Mouse (Mus musculus) testis, adult 2 months (tissue): Measurements from ENCODE around the gene Slc35e2. TPM values are rescaled to one million over a fixed set of nuclear protein-coding genes. Genes with fewer than 3 reads are reported as not detected.
A peak's percentile ranks its signal among the peaks of the same experiment; 100 is the strongest.

Source experiments
- H3K27ac ChIP-seq: fragments of 200-500 bp; 2 replicates; pipeline ENCODE4 v1.5.1; 2012; ENCODE audit warnings: low read depth, low read length; ENCODE audit not compliant: control insufficient read depth, insufficient read depth
- H3K27me3 ChIP-seq: fragments of 200-500 bp; 2 replicates; pipeline ENCODE4 v1.6.1; 2012; ENCODE audit warnings: mild to moderate bottlenecking, low read length, moderate library complexity; ENCODE audit not compliant: control insufficient read depth, insufficient read depth
- H3K36me3 ChIP-seq: fragments of 200-500 bp; 2 replicates; pipeline ENCODE4 v1.6.1; 2012; ENCODE audit warnings: mild to moderate bottlenecking, low read length; ENCODE audit not compliant: control insufficient read depth, insufficient read depth
- H3K4me1 ChIP-seq: fragments of 200-500 bp; 2 replicates; pipeline ENCODE4 v1.6.1; 2012; ENCODE audit warnings: low read length; ENCODE audit not compliant: control insufficient read depth, insufficient read depth
- H3K4me3 ChIP-seq: fragments of 200-500 bp; 2 replicates; pipeline ENCODE4 v1.5.1; 2012; ENCODE audit warnings: low read depth, mild to moderate bottlenecking, low read length, moderate library complexity, mixed read lengths; ENCODE audit not compliant: control insufficient read depth
- CTCF ChIP-seq: fragments of 200-500 bp; IDR thresholded peaks from 2 replicates; pipeline ENCODE4 v1.5.1; 2012; ENCODE audit warnings: low read depth, mild to moderate bottlenecking, inconsistent platforms, low read length, moderate library complexity; ENCODE audit not compliant: control insufficient read depth, insufficient read depth, insufficient replicate concordance
- POLR2A ChIP-seq: fragments of 200-500 bp; IDR thresholded peaks from 2 replicates; pipeline ENCODE4 v1.6.1; 2012; ENCODE audit warnings: low read depth, mild to moderate bottlenecking, inconsistent platforms, low read length, moderate library complexity; ENCODE audit not compliant: control insufficient read depth
- polyA plus RNA-seq: library from polyadenylated mRNA; depleted of rRNA; stranded (reverse); fragments of >200 nt; gene quantifications from 2 replicates; pipeline ENCODE4 v1.2.3, GENCODE M21; 2012

The Slc35e2 gene
- polyA plus RNA-seq, 1 experiment, result 3.2 TPM

GRCm38 (mm10) chr4:155605132-155605531 is 3.9 kb downstream of the Slc35e2 start:
- Histone ChIP-seq H3K4me1 (peaks cover 3% of the 10 kb centered on the region), H3K27me3 (no peaks in the 10 kb centered on the region), H3K27ac (no peak overlapping the region), H3K4me3 (no peak overlapping the region), H3K36me3 (no peaks in the 10 kb centered on the region)
- no peak for TF ChIP-seq CTCF
- no peak for TF ChIP-seq POLR2A

- H3K4me1 ChIP-seq, result peaks cover 3% of the 10 kb centered on the region
- TF ChIP-seq POLR2A, result no peak
- TF ChIP-seq CTCF, result no peak
- no peak overlapping the region for H3K27ac ChIP-seq
- H3K27me3 ChIP-seq, result no peaks in the 10 kb centered on the region
- H3K36me3 ChIP-seq, result no peaks in the 10 kb centered on the region; the same call in 1 of the 2 replicates
- no peak overlapping the region for H3K4me3 ChIP-seq
These were observed 5.6 kb downstream of the Slc35e2 start for GRCm38 (mm10) chr4:155606825-155607224.

GRCm38 (mm10) chr4:155611860-155612259 is 10.6 kb downstream of the Slc35e2 start:
- Histone ChIP-seq H3K27me3 (no peaks in the 10 kb centered on the region), H3K4me3 (no peak overlapping the region), H3K27ac (no peak overlapping the region), H3K4me1 (no peaks in the 10 kb centered on the region), H3K36me3 (peaks cover 3% of the 10 kb centered on the region; the same call in 1 of the 2 replicates)
- TF ChIP-seq CTCF (no peak), POLR2A (no peak)

GRCm38 (mm10) chr4:155613264-155613663 is 12.0 kb downstream of the Slc35e2 start:
- no peak for TF ChIP-seq CTCF
- H3K4me1 ChIP-seq, result no peaks in the 10 kb centered on the region
- H3K27ac ChIP-seq, result no peak overlapping the region
- no peak overlapping the region for H3K4me3 ChIP-seq
- no peaks in the 10 kb centered on the region for H3K27me3 ChIP-seq
- H3K36me3 ChIP-seq, result peaks cover 3% of the 10 kb centered on the region; the same call in 1 of the 2 replicates

- H3K36me3 ChIP-seq, result peaks cover 1% of the 10 kb centered on the region; the same call in 1 of the 2 replicates
- H3K27ac ChIP-seq, result no peak overlapping the region
- H3K27me3 ChIP-seq, result no peaks in the 10 kb centered on the region
- no peaks in the 10 kb centered on the region for H3K4me1 ChIP-seq
- TF ChIP-seq CTCF (no peak), POLR2A (no peak)
- no peak overlapping the region for H3K4me3 ChIP-seq
These were observed 17.1 kb downstream of the Slc35e2 start for GRCm38 (mm10) chr4:155618321-155618720.

GRCm38 (mm10) chr4:155624338-155625291 is 23.4 kb downstream of the Slc35e2 start, which contains the start of gene Cdk11b:
Gene Cdk11b (plus strand): TSS chr4:155624854.
- Histone ChIP-seq H3K36me3 (peaks cover 1% of the 10 kb centered on the region; the same call in 1 of the 2 replicates), H3K27ac (peak within 1 kb of the TSS; percentile 86), H3K27me3 (no peaks in the 10 kb centered on the region), H3K4me1 (no peaks in the 10 kb centered on the region), H3K4me3 (peak within 1 kb of the TSS; percentile 93)
- TF ChIP-seq CTCF (peak; percentile 27; the same call in 1 of the 2 replicates), POLR2A (peak; percentile 81)

- H3K36me3 ChIP-seq, result peaks cover 2% of the 10 kb centered on the region; the same call in 1 of the 2 replicates
- no peak for TF ChIP-seq POLR2A
- TF ChIP-seq CTCF, result no peak
- no peaks in the 10 kb centered on the region for H3K4me1 ChIP-seq
- no peak overlapping the region for H3K4me3 ChIP-seq
- no peaks in the 10 kb centered on the region for H3K27me3 ChIP-seq
- no peak overlapping the region for H3K27ac ChIP-seq
These were observed 29.1 kb downstream of the Slc35e2 start for GRCm38 (mm10) chr4:155630267-155630666.
